Mouse (Mus musculus): Measurements from ENCODE around the gene Stk39.

Stk39 gene

GRCm38 (mm10) chr2:68345269-68345668 is 126.8 kb downstream of the Stk39 start:
- no peak for DNase-seq (ENCODE audit: low spot score in 2 of 2)

- DNase-seq (ENCODE audit: low spot score in 2 of 2) = no peak
These were observed 128.3 kb downstream of the Stk39 start for GRCm38 (mm10) chr2:68343751-68344150.

- no peak for DNase-seq (ENCODE audit: low spot score in 2 of 2)
These were observed 129.9 kb downstream of the Stk39 start for GRCm38 (mm10) chr2:68342122-68342646.

- DNase-seq (ENCODE audit: low spot score in 2 of 2) = no peak
These were observed 135.2 kb downstream of the Stk39 start for GRCm38 (mm10) chr2:68336913-68337312.

GRCm38 (mm10) chr2:68334945-68335344 is 137.1 kb downstream of the Stk39 start:
- DNase-seq (ENCODE audit: low spot score in 2 of 2) = no peak

GRCm38 (mm10) chr2:68325306-68325705 is 146.8 kb downstream of the Stk39 start:
- no peak for DNase-seq (ENCODE audit: low spot score in 2 of 2)

- no peak for DNase-seq (ENCODE audit: low spot score in 2 of 2)
These were observed 150.8 kb downstream of the Stk39 start for GRCm38 (mm10) chr2:68321230-68321629.

- DNase-seq (ENCODE audit: low spot score in 2 of 2) = no peak
These were observed 151.4 kb downstream of the Stk39 start for GRCm38 (mm10) chr2:68320670-68321069.

- DNase-seq (ENCODE audit: low spot score in 2 of 2) = no peak
These were observed 153.6 kb downstream of the Stk39 start for GRCm38 (mm10) chr2:68318452-68318851.

GRCm38 (mm10) chr2:68317895-68318294 is 154.2 kb downstream of the Stk39 start:
- no peak for DNase-seq (ENCODE audit: low spot score in 2 of 2)

- DNase-seq (ENCODE audit: low spot score in 2 of 2) = no peak
These were observed 154.6 kb downstream of the Stk39 start for GRCm38 (mm10) chr2:68317452-68317851.

GRCm38 (mm10) chr2:68315258-68315657 is 156.8 kb downstream of the Stk39 start:
- DNase-seq (ENCODE audit: low spot score in 2 of 2) = no peak

GRCm38 (mm10) chr2:68310121-68310520 is 161.9 kb downstream of the Stk39 start:
- peak in 1 of 2 experiments; percentile 7 for DNase-seq (ENCODE audit: low spot score in 2 of 2)

- DNase-seq (ENCODE audit: low spot score in 2 of 2) = no peak
These were observed 165.5 kb downstream of the Stk39 start for GRCm38 (mm10) chr2:68306519-68306918.

GRCm38 (mm10) chr2:68304771-68305460 is 167.2 kb downstream of the Stk39 start:
- no peak for DNase-seq (ENCODE audit: low spot score in 2 of 2)

GRCm38 (mm10) chr2:68301811-68302542 is 170.1 kb downstream of the Stk39 start:
- no peak for DNase-seq (ENCODE audit: low spot score in 2 of 2)

GRCm38 (mm10) chr2:68298356-68298755 is 173.7 kb downstream of the Stk39 start:
- DNase-seq (ENCODE audit: low spot score in 2 of 2) = no peak

- DNase-seq (ENCODE audit: low spot score in 2 of 2) = no peak
These were observed 174.1 kb downstream of the Stk39 start for GRCm38 (mm10) chr2:68297955-68298354.

- no peak for DNase-seq (ENCODE audit: low spot score in 2 of 2)
These were observed 175.3 kb downstream of the Stk39 start for GRCm38 (mm10) chr2:68296743-68297142.

GRCm38 (mm10) chr2:68292539-68293320 is 179.3 kb downstream of the Stk39 start:
- DNase-seq (ENCODE audit: low spot score in 2 of 2) = no peak

- DNase-seq (ENCODE audit: low spot score in 2 of 2) = no peak
These were observed 180.2 kb downstream of the Stk39 start for GRCm38 (mm10) chr2:68291895-68292294.

GRCm38 (mm10) chr2:68289961-68290360 is 182.1 kb downstream of the Stk39 start:
- no peak for DNase-seq (ENCODE audit: low spot score in 2 of 2)

Measured in spleen, postnatal 14 days (tissue).